Mouse (Mus musculus) cortical plate, adult 2 months (tissue): Measurements from ENCODE around the gene Paf1.

Experiments
- CTCF ChIP-seq: fragments of 200-500 bp; IDR thresholded peaks from 2 replicates; pipeline ENCODE4 v1.5.1; 2011; ENCODE audit warnings: mild to moderate bottlenecking, control low read depth, low read length; ENCODE audit not compliant: insufficient read depth; ENCODE audit errors: extremely low read depth
- POLR2A ChIP-seq: fragments of 200-500 bp; IDR thresholded peaks from 2 replicates; pipeline ENCODE4 v1.6.1; 2011; ENCODE audit warnings: mild to moderate bottlenecking, low read length, control low read depth; ENCODE audit not compliant: insufficient read depth; ENCODE audit errors: extremely low read depth

GRCm38 (mm10) chr7:28371514-28371989 is 21.2 kb upstream of the Paf1 start:
- TF ChIP-seq POLR2A (no peak), CTCF (no peak)
